Mouse (Mus musculus) urinary bladder, postnatal 25 days (tissue): ENCODE results near the gene Ak2.
A peak's percentile ranks its signal among the peaks of the same experiment; 100 is the strongest.

Experiments
- DNase-seq: peaks from one replicate; pipeline ENCODE4 v3.0.0; 2022; ENCODE audit warnings: low spot score

Gene Ak2

GRCm38 (mm10) chr4:128991500-128992008 lies at the start of gene Ak2:
Ak2 (plus strand) TSS chr4:128991958.
- no peak for DNase-seq

- DNase-seq = no peak
Observed at GRCm38 (mm10) chr4:128942346-128942745, 49.4 kb upstream of the Ak2 start.

GRCm38 (mm10) chr4:128946736-128947135 lies 45.0 kb upstream of the Ak2 start:
- DNase-seq = no peak

- DNase-seq = no peak
Observed at GRCm38 (mm10) chr4:128947326-128947933, 44.3 kb upstream of the Ak2 start.

- DNase-seq = peak; percentile 54
Observed at GRCm38 (mm10) chr4:128948137-128948674, 43.6 kb upstream of the Ak2 start.

- DNase-seq = no peak
Observed at GRCm38 (mm10) chr4:128949470-128950005, 42.2 kb upstream of the Ak2 start.

GRCm38 (mm10) chr4:128950461-128950860 lies 41.3 kb upstream of the Ak2 start:
- no peak for DNase-seq

- no peak for DNase-seq
Observed at GRCm38 (mm10) chr4:128953851-128954250, 37.9 kb upstream of the Ak2 start.

GRCm38 (mm10) chr4:128957155-128957911 lies 34.4 kb upstream of the Ak2 start:
- DNase-seq = peak; percentile 36

- DNase-seq = no peak
Observed at GRCm38 (mm10) chr4:128958156-128958555, 33.6 kb upstream of the Ak2 start.

GRCm38 (mm10) chr4:128958849-128959248 lies 32.9 kb upstream of the Ak2 start:
- DNase-seq = no peak

GRCm38 (mm10) chr4:128959676-128960075 lies 32.1 kb upstream of the Ak2 start:
- no peak for DNase-seq

GRCm38 (mm10) chr4:128961301-128962028 lies 30.3 kb upstream of the Ak2 start:
- DNase-seq = no peak

GRCm38 (mm10) chr4:128962029-128962925 lies 29.5 kb upstream of the Ak2 start, which contains the start of gene Azin2:
Azin2 (minus strand) TSS chr4:128962442.
- peak; percentile 93 for DNase-seq

GRCm38 (mm10) chr4:128962926-128963290 lies 28.9 kb upstream of the Ak2 start:
- DNase-seq = no peak

- no peak for DNase-seq
Observed at GRCm38 (mm10) chr4:128966751-128967150, 25.0 kb upstream of the Ak2 start.

GRCm38 (mm10) chr4:128969081-128969480 lies 22.7 kb upstream of the Ak2 start:
- no peak for DNase-seq

GRCm38 (mm10) chr4:128969607-128970416 lies 21.9 kb upstream of the Ak2 start:
- no peak for DNase-seq

- DNase-seq = no peak
Observed at GRCm38 (mm10) chr4:128970417-128970807, 21.3 kb upstream of the Ak2 start.

GRCm38 (mm10) chr4:128971065-128971694 lies 20.6 kb upstream of the Ak2 start:
- peak; percentile 75 for DNase-seq
